Mouse (Mus musculus) kidney, adult 2 months (tissue): ENCODE results near the gene Gfap.

ENCODE experiments used
- CTCF ChIP-seq: fragments of 200-500 bp; conservative IDR thresholded peaks from 2 replicates; pipeline ENCODE4 v1.5.1; 2011; ENCODE audit warnings: low read depth, mild to moderate bottlenecking, control low read depth, low read length, moderate library complexity, mixed read lengths; ENCODE audit not compliant: insufficient read depth, insufficient read length
- POLR2A ChIP-seq: fragments of 200-500 bp; IDR thresholded peaks from one replicate; pipeline ENCODE4 v1.6.1; 2011; ENCODE audit warnings: low read depth, low read length, control low read depth

DNA sequence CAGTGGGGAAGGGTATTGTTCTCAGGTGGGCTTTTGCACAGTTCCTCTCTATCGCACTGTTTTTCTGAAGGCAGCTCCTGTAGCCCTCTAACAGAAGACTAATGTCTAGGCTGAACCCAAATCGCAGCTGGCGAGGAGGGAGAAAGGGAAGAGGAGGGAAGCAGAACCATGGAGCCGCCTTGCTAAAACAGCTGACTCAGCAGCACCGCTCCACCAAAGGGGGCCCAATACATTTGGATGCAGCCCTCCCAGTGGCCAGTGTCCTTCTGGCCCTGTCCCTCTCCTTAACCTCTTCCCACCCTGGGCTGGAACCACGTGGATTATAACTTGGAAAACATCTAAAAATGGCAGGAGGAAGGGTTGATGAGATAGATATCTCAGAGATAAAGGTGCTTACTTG, 40.5 kb upstream of the Gfap start:
- TF ChIP-seq CTCF (no peak), POLR2A (no peak)
